Mouse (Mus musculus) 3T3-L1 (cell line): ENCODE results near the gene Vgll4.

Experiments
- DNase-seq: peaks from one replicate; pipeline ENCODE4 v3.0.0-alpha.2; 2015; ENCODE audit warnings: low read depth, low spot score

Vgll4 gene

GRCm38 (mm10) chr6:114847582-114848174, 122.1 kb downstream of the Vgll4 start:
- DNase-seq = no peak

DNA sequence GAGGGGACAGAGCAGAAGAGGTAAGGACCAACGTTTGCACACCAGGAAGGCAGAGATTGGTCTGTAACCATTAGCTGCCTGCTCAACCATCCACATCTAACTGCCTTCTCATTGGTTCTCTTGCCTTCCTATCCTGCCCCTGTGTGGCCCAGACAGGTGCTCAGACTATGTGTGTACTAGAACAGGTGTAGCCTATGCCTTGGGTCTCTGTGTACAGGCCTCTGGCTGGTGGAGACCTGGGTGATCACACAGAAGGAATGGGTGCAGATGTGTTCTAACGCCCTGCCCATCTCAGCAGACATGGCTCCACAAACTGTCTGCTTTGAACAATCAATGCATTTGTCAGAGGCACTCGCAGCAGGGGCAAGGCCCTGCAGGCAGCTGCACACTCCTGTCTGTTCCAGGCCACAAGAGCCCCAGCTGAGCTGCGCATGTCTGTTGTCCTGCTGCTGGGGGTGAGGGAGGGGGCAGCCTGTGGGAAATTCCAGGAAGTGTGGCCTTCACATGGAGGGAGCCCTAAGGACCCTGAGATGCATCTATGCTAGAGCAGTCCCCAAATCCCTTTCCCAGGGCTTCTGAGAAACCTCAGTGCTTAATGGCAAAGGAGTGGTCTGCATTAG, 123.5 kb downstream of the Vgll4 start:
- DNase-seq = no peak

DNA sequence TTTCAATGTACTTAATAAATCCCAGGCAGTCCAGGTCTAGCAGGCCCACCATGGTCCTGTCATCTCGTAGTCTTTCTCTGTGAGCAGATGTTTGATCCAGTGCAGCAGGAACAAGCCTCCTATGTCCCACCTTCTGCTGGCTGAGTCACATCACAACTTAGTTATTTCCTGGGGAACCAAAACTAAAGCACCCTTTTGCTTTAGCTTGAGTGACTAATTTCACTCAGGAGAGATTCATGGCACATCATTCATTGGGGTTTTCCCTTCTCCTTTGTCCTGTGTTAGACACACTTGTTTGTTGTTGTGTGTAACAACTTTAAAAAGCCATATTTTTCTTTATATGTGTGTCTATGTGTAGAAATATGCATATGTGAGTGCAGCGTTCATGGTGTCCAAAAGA, 126.9 kb downstream of the Vgll4 start:
- DNase-seq = no peak

DNA sequence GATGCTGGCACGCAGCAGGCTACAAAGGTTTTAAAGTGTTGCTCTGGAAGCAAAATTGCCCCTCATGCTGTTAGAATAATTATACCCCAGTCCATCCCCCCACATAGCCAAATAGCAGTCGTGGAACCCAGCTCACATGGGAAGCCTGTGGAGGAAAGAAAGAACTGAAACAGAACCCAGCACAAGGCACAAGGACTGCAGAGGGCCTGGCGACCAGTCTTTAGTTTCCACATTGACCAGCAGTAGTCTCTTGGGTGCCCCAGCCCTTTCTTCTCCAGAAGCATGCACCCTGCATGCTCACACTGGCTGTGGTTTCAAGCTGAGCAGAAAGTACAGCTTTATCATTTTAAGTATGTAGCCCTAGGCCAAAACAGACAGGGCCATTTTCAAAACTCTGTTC, 127.7 kb downstream of the Vgll4 start:
- no peak for DNase-seq

- DNase-seq = peak; percentile 85
Measured at GRCm38 (mm10) chr6:114840012-114840411, 129.8 kb downstream of the Vgll4 start.

- no peak for DNase-seq
Measured at GRCm38 (mm10) chr6:114838872-114839271, 130.9 kb downstream of the Vgll4 start.

GRCm38 (mm10) chr6:114836433-114836832, 133.4 kb downstream of the Vgll4 start:
- no peak for DNase-seq

DNA sequence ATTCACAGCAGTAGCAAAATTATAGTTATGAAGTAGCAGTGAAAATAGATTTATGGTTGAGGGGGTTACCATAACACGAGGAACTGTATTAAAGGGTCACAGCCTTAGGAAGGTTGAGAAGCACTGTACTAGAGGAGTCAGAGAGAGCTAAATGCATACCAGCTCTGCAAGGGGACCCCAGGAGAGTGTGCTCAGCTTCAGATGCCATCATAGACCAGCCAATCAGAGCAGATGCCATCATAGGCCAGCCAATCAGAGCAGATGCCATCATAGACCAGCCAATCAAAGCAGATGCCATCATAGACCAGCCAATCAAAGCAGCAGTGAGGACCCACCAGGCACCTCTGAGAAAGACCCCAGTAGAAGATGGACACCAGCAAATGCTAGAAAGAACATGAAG, 134.0 kb downstream of the Vgll4 start:
- DNase-seq = no peak

- DNase-seq = no peak
Measured at GRCm38 (mm10) chr6:114835344-114835743, 134.4 kb downstream of the Vgll4 start.

DNA sequence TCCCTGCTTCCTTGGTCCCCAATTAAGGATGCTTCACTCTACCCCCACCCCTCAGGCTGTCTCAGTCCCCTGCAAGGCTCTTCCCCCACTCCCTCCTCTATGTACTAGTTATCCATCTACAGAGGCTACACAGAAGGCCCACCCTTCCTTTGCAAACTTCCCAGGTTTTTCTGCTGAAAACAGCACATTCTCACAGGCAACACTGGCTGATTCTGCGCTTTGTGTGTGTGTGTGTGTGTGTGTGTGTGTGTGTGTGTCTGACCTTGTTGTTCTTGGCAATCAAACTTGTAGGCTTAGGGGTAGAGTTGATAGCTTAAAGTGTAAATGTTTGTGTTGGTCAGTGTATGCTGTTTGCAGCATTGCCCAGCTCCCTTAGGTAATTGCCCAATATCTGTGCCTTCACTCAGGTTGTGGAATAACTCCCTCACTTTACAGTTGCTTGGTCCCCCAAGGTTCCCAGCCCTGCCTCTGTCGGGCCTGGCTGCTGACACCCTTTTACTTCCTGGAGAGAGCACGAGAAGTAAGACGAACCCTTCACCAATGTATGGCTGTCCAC, 135.9 kb downstream of the Vgll4 start:
- peak; percentile 40 for DNase-seq

DNA sequence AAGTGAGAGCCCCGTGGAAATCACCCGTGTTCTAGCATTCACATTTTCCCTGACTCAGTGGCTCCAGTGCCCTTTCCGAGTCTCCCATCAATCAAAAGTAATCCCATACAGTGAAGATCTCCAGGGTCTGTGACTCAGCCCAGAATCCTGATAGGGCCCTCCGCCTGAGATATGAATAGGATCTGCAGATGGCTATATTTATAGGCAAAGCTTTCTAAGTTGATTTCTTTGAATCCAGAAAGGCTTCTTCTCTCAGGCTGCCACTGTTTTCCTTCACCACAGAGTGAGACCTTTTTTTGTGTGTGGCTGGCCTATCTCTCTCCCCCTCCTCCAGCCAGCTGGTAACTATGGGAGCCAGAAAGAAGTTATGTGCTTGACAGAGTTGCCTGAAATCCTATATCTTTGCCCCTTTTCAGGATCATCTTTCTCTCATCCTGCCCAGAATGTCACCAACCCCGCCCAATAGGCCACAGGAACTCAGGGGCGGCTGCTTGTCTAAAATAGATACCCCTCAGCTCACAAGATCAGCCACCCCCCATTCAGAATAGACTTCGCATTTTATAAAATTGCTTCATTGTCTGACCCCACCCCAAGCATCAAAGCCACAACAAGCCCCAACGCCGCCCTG, 136.6 kb downstream of the Vgll4 start:
- DNase-seq = peak; percentile 48

GRCm38 (mm10) chr6:114831807-114832206, 138.0 kb downstream of the Vgll4 start:
- DNase-seq = no peak

DNA sequence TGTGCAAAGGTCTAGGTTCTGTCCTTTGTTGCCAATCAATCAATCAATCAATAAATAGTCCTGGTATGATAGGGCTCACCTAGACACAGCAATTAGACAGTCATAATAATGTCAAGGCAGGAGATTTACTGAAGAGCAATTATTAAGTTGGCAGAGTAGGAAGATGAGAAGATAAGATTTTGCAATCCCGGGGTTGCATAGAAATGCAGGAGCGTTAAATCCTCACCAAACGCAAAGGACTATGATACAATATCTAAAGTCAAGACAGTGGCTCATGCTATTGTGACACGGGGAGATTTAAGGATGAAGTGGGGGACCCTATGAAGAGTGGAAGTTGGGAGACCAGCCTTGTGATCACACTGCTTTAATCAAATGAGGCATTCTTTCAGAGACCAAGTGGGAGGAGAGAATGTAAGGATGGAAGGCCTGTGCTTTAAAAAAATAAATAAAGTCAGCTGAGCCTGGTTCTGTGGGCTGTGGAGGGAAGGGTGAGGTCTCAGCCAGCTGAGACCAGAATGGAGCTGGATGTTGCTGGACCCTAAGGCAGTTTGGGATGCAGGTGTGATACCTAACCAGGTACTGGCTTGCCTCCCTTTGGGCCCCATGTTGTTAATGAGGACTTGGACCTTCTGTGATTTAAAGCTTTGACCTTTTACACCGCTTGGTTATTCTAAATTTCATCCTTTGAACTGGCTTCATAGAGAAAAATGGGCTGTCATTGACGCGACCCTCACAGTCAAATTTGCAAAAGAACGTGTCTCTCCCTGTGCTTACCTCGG, 139.9 kb downstream of the Vgll4 start:
- DNase-seq = no peak

GRCm38 (mm10) chr6:114826889-114827288, 142.9 kb downstream of the Vgll4 start:
- DNase-seq = no peak

- DNase-seq = no peak
Measured at GRCm38 (mm10) chr6:114821646-114822045, 148.1 kb downstream of the Vgll4 start.

GRCm38 (mm10) chr6:114819971-114820481, 149.8 kb downstream of the Vgll4 start:
- DNase-seq = peak; percentile 84

DNA sequence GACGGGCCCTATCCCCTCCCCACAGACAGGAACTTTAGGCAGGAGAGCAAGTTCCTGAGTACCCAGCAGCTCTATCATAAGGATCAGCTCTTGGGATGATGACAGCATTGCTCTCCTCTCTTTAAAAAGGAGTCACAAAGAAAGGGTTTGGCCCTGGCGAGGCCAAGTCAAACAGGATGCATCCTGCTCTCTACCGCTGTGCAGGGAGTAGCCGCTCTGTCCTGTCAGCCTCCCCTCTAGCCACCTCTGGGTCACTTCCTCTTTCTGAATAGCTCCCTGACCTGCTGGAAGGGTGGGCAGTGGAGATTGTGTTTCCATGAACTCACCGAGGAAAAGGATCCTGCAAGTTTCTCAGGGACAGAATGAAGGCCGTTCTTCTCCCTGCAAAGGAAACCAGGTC, 151.3 kb downstream of the Vgll4 start:
- DNase-seq = no peak

GRCm38 (mm10) chr6:114817948-114818347, 151.8 kb downstream of the Vgll4 start:
- DNase-seq = no peak

DNA sequence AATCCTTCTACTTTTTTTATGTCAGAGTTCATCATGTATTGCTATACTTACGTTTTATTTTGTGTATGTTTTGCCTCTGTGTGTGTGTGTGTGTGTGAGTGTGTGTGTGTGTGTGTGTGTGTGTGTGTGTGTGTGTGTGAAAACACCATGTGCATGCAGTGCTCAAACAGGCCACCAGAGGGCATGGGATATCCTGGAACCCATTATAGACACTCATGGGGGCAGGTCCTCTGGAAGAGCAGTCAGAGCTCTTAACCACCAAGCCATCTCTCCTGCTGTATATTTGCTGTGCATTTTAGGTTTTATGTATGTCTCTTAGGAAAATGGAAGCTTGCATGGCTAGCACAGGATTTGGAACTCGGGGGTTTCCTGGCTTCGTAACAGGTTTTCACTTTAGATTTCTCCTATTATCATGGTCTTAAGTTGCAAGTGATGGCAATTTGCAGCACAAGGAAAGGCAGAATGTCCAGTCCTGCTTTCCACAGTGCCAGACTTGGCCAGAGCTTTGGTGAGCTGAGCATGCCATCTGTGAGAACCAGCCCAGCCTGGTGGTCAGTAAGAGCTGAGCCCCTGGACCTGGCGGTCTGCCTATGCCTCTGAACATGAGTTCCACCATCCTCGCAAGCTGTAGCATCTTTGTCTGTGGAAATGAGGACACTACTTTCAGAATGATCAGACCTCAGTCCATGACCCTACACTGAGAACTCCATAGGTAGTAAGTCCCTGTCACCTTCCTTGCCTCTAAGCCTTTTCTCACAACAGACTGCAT, 154.7 kb downstream of the Vgll4 start:
- no peak for DNase-seq

DNA sequence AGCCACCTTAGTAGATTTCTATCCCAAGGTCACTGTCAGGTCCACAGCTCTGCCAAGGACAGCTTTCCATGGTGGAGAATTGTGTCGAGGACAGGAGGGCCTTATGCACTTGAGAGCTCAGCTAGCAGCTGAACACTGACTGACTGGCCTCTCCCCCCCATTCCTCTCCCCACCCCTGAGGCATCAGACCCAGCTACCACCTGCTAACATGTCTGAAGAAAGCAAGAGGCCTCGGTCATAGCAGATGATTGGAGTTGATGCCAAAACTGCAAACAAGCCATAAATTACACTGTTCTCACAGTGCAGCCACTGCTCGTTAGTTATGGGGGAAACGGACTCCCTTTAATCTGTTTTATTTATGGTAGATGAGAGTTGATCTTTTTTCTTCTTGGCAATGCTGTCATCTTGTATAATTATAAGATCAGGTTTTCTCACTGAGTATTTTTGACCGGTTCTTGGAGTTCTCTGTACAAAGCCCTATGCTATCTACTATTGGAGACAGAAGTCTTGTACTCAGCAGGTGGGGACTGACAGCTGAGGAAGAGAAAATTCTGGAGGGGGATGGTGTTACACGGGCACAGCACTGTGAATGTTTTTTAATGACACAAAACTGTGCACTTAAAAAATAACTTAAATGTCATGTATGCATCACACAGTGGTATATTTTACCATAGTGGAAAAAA, 155.5 kb downstream of the Vgll4 start:
- DNase-seq = no peak

GRCm38 (mm10) chr6:114812779-114813178, 157.0 kb downstream of the Vgll4 start:
- DNase-seq = no peak
